Mouse (Mus musculus) kidney, adult 2 months (tissue): ENCODE measurements around the gene Nat8f2. TPM values are rescaled to one million over a fixed set of nuclear protein-coding genes. Genes with fewer than 3 reads are reported as not detected.
"Not testable (repeated sequence)": the region's sequence is repeated elsewhere in the genome, so short reads cannot be mapped to it uniquely, and the experiment has no call there.

ENCODE experiments used
- DNase-seq: peaks from one replicate; pipeline ENCODE4 v3.0.0; 2021
- H3K27ac ChIP-seq: fragments of 200-500 bp; 2 replicates; pipeline ENCODE4 v1.5.1; 2012; ENCODE audit warnings: low read depth, low read length, control low read depth, inconsistent platforms; ENCODE audit not compliant: insufficient read depth
- H3K27me3 ChIP-seq: fragments of 200-500 bp; replicated peaks from 2 replicates; pipeline ENCODE4 v1.6.1; 2012; ENCODE audit warnings: mild to moderate bottlenecking, moderate library complexity, low read length, inconsistent platforms; ENCODE audit not compliant: control insufficient read depth, insufficient read depth
- H3K36me3 ChIP-seq: fragments of 200-500 bp; 2 replicates; pipeline ENCODE4 v1.6.1; 2012; ENCODE audit warnings: mild to moderate bottlenecking, moderate library complexity, low read length, inconsistent platforms; ENCODE audit not compliant: control insufficient read depth, insufficient read depth
- H3K4me1 ChIP-seq: fragments of 200-500 bp; 2 replicates; pipeline ENCODE4 v1.6.1; 2011; ENCODE audit warnings: low read length; ENCODE audit not compliant: control insufficient read depth, insufficient read depth
- H3K4me3 ChIP-seq: fragments of 200-500 bp; 2 replicates; pipeline ENCODE4 v1.5.1; 2011; ENCODE audit warnings: mild to moderate bottlenecking, low read depth, low read length, control low read depth; ENCODE audit not compliant: insufficient read depth
- CTCF ChIP-seq: fragments of 200-500 bp; conservative IDR thresholded peaks from 2 replicates; pipeline ENCODE4 v1.5.1; 2011; ENCODE audit warnings: low read depth, mild to moderate bottlenecking, control low read depth, low read length, moderate library complexity, mixed read lengths; ENCODE audit not compliant: insufficient read depth, insufficient read length
- POLR2A ChIP-seq: fragments of 200-500 bp; IDR thresholded peaks from one replicate; pipeline ENCODE4 v1.6.1; 2011; ENCODE audit warnings: low read depth, low read length, control low read depth
- WGBS: fragments of 180-500 bp; shearing (Covaris S2); methylation state at CpG from one replicate; pipeline ENCODE4 v1.1.7; 2018; 5-methylcytosine and 5-hydroxymethylcytosine counted together
- polyA plus RNA-seq: library from polyadenylated mRNA; depleted of rRNA; stranded (reverse); fragments of >200 nt; gene quantifications from 2 replicates; pipeline ENCODE4 v1.2.3, GENCODE M21; 2012; rRNA removed

Gene Nat8f2
- polyA plus RNA-seq: 4.8 and 5.7 TPM in 2 replicates

- Histone ChIP-seq H3K4me1 (peaks cover 20% of the 10 kb centered on the region), H3K4me3 (peak within 1 kb of the TSS; percentile 24), H3K27ac (peak within 1 kb of the TSS; percentile 97)
- not testable (repeated sequence) for H3K27me3 ChIP-seq, H3K36me3 ChIP-seq
- 17% methylated on average over 5 of the region's 5 CpGs for WGBS
- peak; percentile 91 for DNase-seq
Observed at GRCm38 (mm10) chr6:85869006-85869405, at the start of gene Nat8f2. Nat8f2 (minus strand) TSS chr6:85869158.

GRCm38 (mm10) chr6:85918341-85918740, 49.4 kb upstream of the Nat8f2 start:
- WGBS: 87% methylated on average over 3 of the region's 3 CpGs
- DNase-seq, H3K27me3 ChIP-seq: not testable (repeated sequence)

GRCm38 (mm10) chr6:85916596-85916995, 47.6 kb upstream of the Nat8f2 start:
- peaks cover 11% of the 10 kb centered on the region; the same call in 1 of the 2 replicates for H3K4me1 ChIP-seq
- peak overlapping the region; percentile 92 for H3K27ac ChIP-seq
- DNase-seq: peak; percentile 74
- no peaks in the 10 kb centered on the region for H3K27me3 ChIP-seq
- 58% methylated on average over 6 of the region's 6 CpGs for WGBS
- TF ChIP-seq POLR2A (no peak), CTCF (no peak)
- peak overlapping the region; percentile 55 for H3K4me3 ChIP-seq
- peaks cover 1% of the 10 kb centered on the region; the same call in 1 of the 2 replicates for H3K36me3 ChIP-seq

More at GRCm38 (mm10) chr6:85918341-85918740, 49.4 kb upstream of the Nat8f2 start:
- peaks cover 11% of the 10 kb centered on the region; the same call in 1 of the 2 replicates for H3K4me1 ChIP-seq
- H3K4me3 ChIP-seq, H3K36me3 ChIP-seq: not testable (repeated sequence)
- peak overlapping the region; percentile 74 for H3K27ac ChIP-seq

GRCm38 (mm10) chr6:85915539-85916513, 46.9 kb upstream of the Nat8f2 start, which contains the start of gene Nat8f1:
Nat8f1 (minus strand) TSS chr6:85915687.
- Histone ChIP-seq H3K4me1 (peaks cover 17% of the 10 kb centered on the region; the same call in 1 of the 2 replicates), H3K4me3 (peak within 1 kb of the TSS; percentile 55), H3K27ac (peak within 1 kb of the TSS; percentile 92)
- TF ChIP-seq CTCF (peak; percentile 37; the same call in 1 of the 2 replicates), POLR2A (peak; percentile 50)
- not testable (repeated sequence) for H3K36me3 ChIP-seq, H3K27me3 ChIP-seq
- DNase-seq: peak; percentile 96
- WGBS: under 1% methylated on average over 61 of the region's 61 CpGs

- 2% methylated on average over 11 of the region's 11 CpGs for WGBS
- peak overlapping the region; percentile 55 for H3K4me3 ChIP-seq
- peaks cover 3% of the 10 kb centered on the region; the same call in 1 of the 2 replicates for H3K36me3 ChIP-seq
- peak overlapping the region; percentile 92 for H3K27ac ChIP-seq
- TF ChIP-seq POLR2A (no peak), CTCF (no peak)
- no peak for DNase-seq
- peaks cover 11% of the 10 kb centered on the region; the same call in 1 of the 2 replicates for H3K4me1 ChIP-seq
- no peaks in the 10 kb centered on the region for H3K27me3 ChIP-seq
Observed at GRCm38 (mm10) chr6:85915141-85915538, 46.2 kb upstream of the Nat8f2 start.

GRCm38 (mm10) chr6:85911587-85911986, 42.6 kb upstream of the Nat8f2 start, which contains the start of gene Tprkb:
Tprkb (plus strand) TSS chr6:85911865.
- WGBS: 51% methylated on average over 3 of the region's 3 CpGs
- H3K27me3 ChIP-seq: no peaks in the 10 kb centered on the region
- H3K27ac ChIP-seq: peak within 1 kb of the TSS; percentile 35
- peaks cover 14% of the 10 kb centered on the region; the same call in 1 of the 2 replicates for H3K4me1 ChIP-seq
- H3K4me3 ChIP-seq: no peak within 1 kb of the TSS; the same call in 1 of the 2 replicates
- DNase-seq: peak; percentile 63
- peaks cover 3% of the 10 kb centered on the region; the same call in 1 of the 2 replicates for H3K36me3 ChIP-seq
- TF ChIP-seq POLR2A: no peak
- TF ChIP-seq CTCF: no peak

- DNase-seq: no peak
- WGBS: 85% methylated on average over 1 of the region's 1 CpGs
- Histone ChIP-seq H3K36me3 (peaks cover 3% of the 10 kb centered on the region; the same call in 1 of the 2 replicates), H3K27ac (no peak overlapping the region), H3K27me3 (no peaks in the 10 kb centered on the region), H3K4me3 (no peak overlapping the region), H3K4me1 (peaks cover 14% of the 10 kb centered on the region; the same call in 1 of the 2 replicates)
- TF ChIP-seq CTCF: no peak
- TF ChIP-seq POLR2A: no peak
Observed at GRCm38 (mm10) chr6:85909704-85910103, 40.7 kb upstream of the Nat8f2 start.
